Mouse (Mus musculus): Measurements from ENCODE around the gene Calu.
"Not testable (repeated sequence)": the region's sequence is repeated elsewhere in the genome, so short reads cannot be mapped to it uniquely, and the experiment has no call there.

GRCm38 (mm10) chr6:29390500-29390899 lies 42.6 kb downstream of the Calu start:
- TF ChIP-seq CTCF (IDR thresholded peaks at IDR 0.05; ENCODE audit: borderline replicate concordance, control insufficient read depth, extremely low read depth, insufficient read depth, low read length, poor library complexity); POLR2A (IDR thresholded peaks at IDR 0.05; ENCODE audit: control insufficient read depth, extremely low read depth, insufficient read depth, low read length, poor library complexity): not testable (repeated sequence)
